Mouse (Mus musculus): Measurements from ENCODE around the gene Slc12a8. TPM values are rescaled to one million over a fixed set of nuclear protein-coding genes. Genes with fewer than 3 reads are reported as not detected.

Gene Slc12a8
- 0.59 and 0.64 TPM in 2 replicates for polyA plus RNA-seq (2021; fragmentation: Nextera tagmentation)
- long read RNA-seq, experiment 1, partial matches to known transcripts = 1 of 1 reads
- long read RNA-seq, experiment 1, other reads (novel, unspliced or antisense) = 0 of 1 reads
- long read RNA-seq, experiment 2, partial matches to known transcripts = 0 of 3 reads
- long read RNA-seq, experiment 2, other reads (novel, unspliced or antisense) = 2 of 3 reads

GRCm38 (mm10) chr16:33516807-33517565 lies at the start of gene Slc12a8:
Gene Slc12a8 (plus strand): TSS chr16:33517328.

GRCm38 (mm10) chr16:33684162-33684702 lies 167.1 kb downstream of the Slc12a8 start, which contains the start of gene Heg1:
Gene Heg1 (plus strand): TSS chr16:33684370.

Other genes starting within 250 kb of the Slc12a8 start
- gene Zfp148, start 136.5 kb upstream of the Slc12a8 start, polyA plus RNA-seq (2021; fragmentation: Nextera tagmentation) = 29.5 and 30.1 TPM in 2 replicates
- gene Heg1, start 167.0 kb downstream of the Slc12a8 start, polyA plus RNA-seq (2021; fragmentation: Nextera tagmentation) = 4.4 and 10.3 TPM in 2 replicates

Measured in left cerebral cortex, adult 6 months (tissue).